Mouse (Mus musculus) CD4-positive, CD25-positive, alpha-beta regulatory T cell, adult 9 weeks (primary cell): Measurements from ENCODE around the gene Olfr60. TPM values are rescaled to one million over a fixed set of nuclear protein-coding genes. Genes with fewer than 3 reads are reported as not detected.

Experiments used
- polyA plus RNA-seq: library from polyadenylated mRNA; unstranded; fragments of 100-300 nt; shearing (Covaris generic); gene quantifications from one replicate; pipeline ENCODE4 v1.2.1, GENCODE M21; 2017

Olfr60 gene
- polyA plus RNA-seq = 0.20 TPM

DNA sequence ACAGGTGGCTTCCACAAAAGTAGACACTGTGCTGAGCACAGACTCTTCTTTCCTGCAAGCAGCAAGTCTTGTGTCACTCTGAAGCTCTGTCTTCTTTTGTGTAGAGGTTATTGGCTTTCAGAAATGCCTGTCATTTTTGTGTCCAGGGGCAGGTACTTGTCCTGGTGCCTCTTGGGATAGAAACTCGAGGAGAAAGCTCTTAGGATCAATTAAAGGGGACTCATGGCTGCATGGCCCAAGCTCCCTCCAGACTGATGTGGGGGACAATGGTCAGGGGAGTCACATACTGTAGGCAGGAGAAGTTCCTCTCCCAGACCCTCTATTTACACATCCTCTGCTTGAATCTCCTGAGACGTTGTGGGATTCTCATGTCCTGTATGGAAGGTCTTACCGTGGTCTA, at the start of gene Olfr60:
Gene Olfr60, minus strand, starts transcription at position 101 of the 400 bp plus-strand sequence.

GRCm38 (mm10) chr7:140402818-140403217, 41.3 kb upstream of the Olfr60 start, which contains the start of gene Olfr531:
Gene Olfr531 (minus strand): TSS chr7:140402918.

GRCm38 (mm10) chr7:140376231-140376630, 14.8 kb upstream of the Olfr60 start, which contains the start of gene Olfr530:
Gene Olfr530 (minus strand): TSS chr7:140376331.

GRCm38 (mm10) chr7:140333717-140334116, 27.8 kb downstream of the Olfr60 start, which contains the start of gene Olfr527:
Gene Olfr527 (plus strand): TSS chr7:140334017.

DNA sequence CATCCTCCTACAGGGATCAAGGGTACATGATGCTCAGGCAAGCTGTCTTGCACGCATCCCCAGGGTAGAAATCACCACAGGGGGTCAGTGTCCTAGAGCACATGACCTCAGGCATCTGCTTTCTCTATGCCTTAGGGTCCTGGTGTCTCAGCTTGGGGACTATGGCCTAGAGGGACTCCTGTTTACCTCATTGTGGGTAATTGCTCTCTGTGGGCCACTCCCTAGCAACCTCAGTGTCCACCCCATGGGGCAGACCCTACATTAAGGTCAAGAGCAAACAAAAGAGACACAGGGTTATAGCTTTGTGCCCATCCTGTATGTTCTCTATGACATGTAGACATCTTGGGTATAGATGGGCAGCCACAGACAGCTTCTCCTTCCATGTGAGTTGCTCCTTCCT, 40.9 kb downstream of the Olfr60 start, which contains the start of gene Olfr525:
Gene Olfr525, plus strand, starts transcription at position 301 of the 400 bp plus-strand sequence.

Other genes with a start within 250 kb of the Olfr60 start
- 2.4 TPM for gene Paox, start 245.9 kb downstream of the Olfr60 start, polyA plus RNA-seq
- 70.5 TPM for gene Echs1, start 245.2 kb downstream of the Olfr60 start, polyA plus RNA-seq
- gene Mtg1, start 224.1 kb downstream of the Olfr60 start, polyA plus RNA-seq = 45.8 TPM
- gene Sprn, start 206.8 kb downstream of the Olfr60 start, polyA plus RNA-seq = not detected
- not detected for gene Olfr522, start 196.9 kb downstream of the Olfr60 start, polyA plus RNA-seq
- not detected for gene Olfr523, start 188.5 kb downstream of the Olfr60 start, polyA plus RNA-seq
- gene Olfr524, start 155.7 kb downstream of the Olfr60 start, polyA plus RNA-seq = not detected
- gene Cd163l1, start 143.4 kb downstream of the Olfr60 start, polyA plus RNA-seq = 0.15 TPM
- 1.7 TPM for gene 5830411N06Rik, start 114.4 kb downstream of the Olfr60 start, polyA plus RNA-seq
- gene Olfr525, start 40.8 kb downstream of the Olfr60 start, polyA plus RNA-seq = 0.17 TPM
- gene Olfr527, start 27.7 kb downstream of the Olfr60 start, polyA plus RNA-seq = not detected
- not detected for gene Olfr530, start 14.7 kb upstream of the Olfr60 start, polyA plus RNA-seq
- gene Olfr531, start 41.2 kb upstream of the Olfr60 start, polyA plus RNA-seq = not detected
- gene Olfr532, start 60.0 kb upstream of the Olfr60 start, polyA plus RNA-seq = not detected
- not detected for gene Olfr533, start 101.7 kb upstream of the Olfr60 start, polyA plus RNA-seq
- not detected for gene Olfr535, start 122.5 kb upstream of the Olfr60 start, polyA plus RNA-seq
- not detected for gene Olfr536, start 145.7 kb upstream of the Olfr60 start, polyA plus RNA-seq
- gene Olfr538, start 206.2 kb upstream of the Olfr60 start, polyA plus RNA-seq = not detected
- not detected for gene Olfr46, start 239.6 kb upstream of the Olfr60 start, polyA plus RNA-seq